Mouse (Mus musculus): ENCODE data around the gene B230118H07Rik.

B230118H07Rik gene

GRCm38 (mm10) chr2:101638979-101639839 is 10.1 kb downstream of the B230118H07Rik start:
- no peak for DNase-seq

GRCm38 (mm10) chr2:101628297-101629236 is 20.8 kb downstream of the B230118H07Rik start:
- peak; percentile 84 to 93 for DNase-seq

GRCm38 (mm10) chr2:101627227-101627626 is 22.1 kb downstream of the B230118H07Rik start:
- no peak for DNase-seq

GRCm38 (mm10) chr2:101624526-101624925 is 24.8 kb downstream of the B230118H07Rik start, which contains the start of gene Rag2:
Rag2 (plus strand) TSS chr2:101624718.
- no peak for DNase-seq

GRCm38 (mm10) chr2:101624011-101624410 is 25.3 kb downstream of the B230118H07Rik start:
- DNase-seq = no peak

GRCm38 (mm10) chr2:101623042-101623441 is 26.3 kb downstream of the B230118H07Rik start:
- DNase-seq = no peak

GRCm38 (mm10) chr2:101621611-101622010 is 27.7 kb downstream of the B230118H07Rik start:
- no peak for DNase-seq

GRCm38 (mm10) chr2:101620899-101621298 is 28.4 kb downstream of the B230118H07Rik start:
- DNase-seq = no peak

- DNase-seq = no peak
Observed at GRCm38 (mm10) chr2:101618373-101618772, 31.0 kb downstream of the B230118H07Rik start.

- no peak for DNase-seq
Observed at GRCm38 (mm10) chr2:101615464-101616305, 33.6 kb downstream of the B230118H07Rik start.

- no peak for DNase-seq
Observed at GRCm38 (mm10) chr2:101610861-101611260, 38.5 kb downstream of the B230118H07Rik start.

GRCm38 (mm10) chr2:101608232-101608894 is 41.0 kb downstream of the B230118H07Rik start:
- no peak for DNase-seq

- no peak for DNase-seq
Observed at GRCm38 (mm10) chr2:101603099-101603498, 46.2 kb downstream of the B230118H07Rik start.

GRCm38 (mm10) chr2:101600703-101601102 is 48.6 kb downstream of the B230118H07Rik start:
- no peak for DNase-seq

- no peak for DNase-seq
Observed at GRCm38 (mm10) chr2:101598190-101599181, 50.8 kb downstream of the B230118H07Rik start.

GRCm38 (mm10) chr2:101597186-101597585 is 52.1 kb downstream of the B230118H07Rik start:
- DNase-seq = no peak

GRCm38 (mm10) chr2:101594681-101595080 is 54.7 kb downstream of the B230118H07Rik start:
- no peak for DNase-seq

GRCm38 (mm10) chr2:101592886-101593285 is 56.4 kb downstream of the B230118H07Rik start:
- no peak for DNase-seq

- DNase-seq = no peak
Observed at GRCm38 (mm10) chr2:101592023-101592841, 57.1 kb downstream of the B230118H07Rik start.

- no peak for DNase-seq
Observed at GRCm38 (mm10) chr2:101591356-101591755, 58.0 kb downstream of the B230118H07Rik start.
